Mouse (Mus musculus) liver, adult (tissue): ENCODE measurements around the gene Uhrf2.

Source experiments
- GATA4 ChIP-seq: IDR thresholded peaks from 2 replicates; pipeline ENCODE4 v1.6.1; 2014; ENCODE audit warnings: mild to moderate bottlenecking, low read length; ENCODE audit not compliant: insufficient replicate concordance

The Uhrf2 gene

GRCm38 (mm10) chr19:30029894-30030635 lies at the start of gene Uhrf2:
Gene Uhrf2 (plus strand): TSS chr19:30030513.
- TF ChIP-seq GATA4 = no peak

GRCm38 (mm10) chr19:29984208-29985005 lies 45.9 kb upstream of the Uhrf2 start:
- TF ChIP-seq GATA4 = no peak

GRCm38 (mm10) chr19:29986464-29987091 lies 43.7 kb upstream of the Uhrf2 start:
- no peak for TF ChIP-seq GATA4

GRCm38 (mm10) chr19:30000406-30001365 lies 29.6 kb upstream of the Uhrf2 start:
- no peak for TF ChIP-seq GATA4

GRCm38 (mm10) chr19:30001550-30001949 lies 28.8 kb upstream of the Uhrf2 start:
- no peak for TF ChIP-seq GATA4

- no peak for TF ChIP-seq GATA4
Measured at GRCm38 (mm10) chr19:30003621-30004020, 26.7 kb upstream of the Uhrf2 start, which contains the start of gene Trpd52l3. Gene Trpd52l3 (plus strand): TSS chr19:30003790.

- no peak for TF ChIP-seq GATA4
Measured at GRCm38 (mm10) chr19:30006371-30006770, 23.9 kb upstream of the Uhrf2 start.

- TF ChIP-seq GATA4 = no peak
Measured at GRCm38 (mm10) chr19:30010520-30011296, 19.6 kb upstream of the Uhrf2 start.

GRCm38 (mm10) chr19:30014331-30014730 lies 16.0 kb upstream of the Uhrf2 start:
- no peak for TF ChIP-seq GATA4

GRCm38 (mm10) chr19:30016156-30016555 lies 14.2 kb upstream of the Uhrf2 start:
- no peak for TF ChIP-seq GATA4

- TF ChIP-seq GATA4 = no peak
Measured at GRCm38 (mm10) chr19:30029002-30029710, 1.2 kb upstream of the Uhrf2 start.

GRCm38 (mm10) chr19:30030636-30031467 lies 539 bp downstream of the Uhrf2 start:
- TF ChIP-seq GATA4 = no peak

GRCm38 (mm10) chr19:30031468-30031931 lies 1.2 kb downstream of the Uhrf2 start:
- no peak for TF ChIP-seq GATA4

- no peak for TF ChIP-seq GATA4
Measured at GRCm38 (mm10) chr19:30032206-30032605, 1.9 kb downstream of the Uhrf2 start.
